Mouse (Mus musculus) embryonic fibroblast, embryonic 13.5 days (primary cell): ENCODE measurements around the gene Kcnab2.

Source experiments
- CTCF ChIP-seq: IDR thresholded peaks from 2 replicates; pipeline ENCODE4 v1.5.1; 2011; ENCODE audit warnings: mild to moderate bottlenecking, control low read depth, low read length, moderate library complexity, borderline replicate concordance; ENCODE audit not compliant: insufficient read depth
- POLR2A ChIP-seq: IDR thresholded peaks from 2 replicates; pipeline ENCODE4 v1.6.1; 2011; ENCODE audit warnings: low read depth, mild to moderate bottlenecking, control low read depth, low read length, moderate library complexity

DNA sequence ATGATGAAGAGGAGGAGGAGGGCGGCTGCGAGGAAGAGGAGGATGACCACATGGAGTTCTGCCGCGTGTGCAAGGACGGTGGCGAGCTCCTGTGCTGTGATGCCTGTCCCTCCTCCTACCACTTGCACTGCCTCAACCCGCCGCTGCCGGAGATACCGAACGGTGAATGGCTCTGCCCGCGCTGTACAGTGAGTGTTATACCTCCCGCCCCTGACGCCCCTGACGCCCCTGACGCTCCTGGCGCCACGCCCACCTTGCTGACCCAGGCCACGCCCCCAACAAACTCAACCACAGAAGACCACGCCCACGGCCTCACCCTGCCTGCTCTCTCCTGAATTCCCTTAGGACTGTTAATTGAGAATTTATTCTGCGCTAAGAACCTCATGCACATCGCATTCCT, 116.8 kb downstream of the Kcnab2 start:
- TF ChIP-seq CTCF (no peak), POLR2A (no peak)
